Mouse (Mus musculus): Measurements from ENCODE around the gene Nln. TPM values are rescaled to one million over a fixed set of nuclear protein-coding genes. Genes with fewer than 3 reads are reported as not detected.

Nln gene
- total RNA-seq, 4 experiments from 2014 or later, result 27.7 to 31.6 (median 29.7) TPM

- no peak for DNase-seq (ENCODE audit: low spot score in 2 of 2)
Measured at GRCm38 (mm10) chr13:104097190-104097589, 12.2 kb downstream of the Nln start.

- no peak for DNase-seq (ENCODE audit: low spot score in 2 of 2)
Measured at GRCm38 (mm10) chr13:104095955-104096354, 13.5 kb downstream of the Nln start.

GRCm38 (mm10) chr13:104094531-104095385 lies 14.7 kb downstream of the Nln start:
- no peak for DNase-seq (ENCODE audit: low spot score in 2 of 2)

- DNase-seq (ENCODE audit: low spot score in 2 of 2), result no peak
Measured at GRCm38 (mm10) chr13:104091734-104092133, 17.7 kb downstream of the Nln start.

- no peak for DNase-seq (ENCODE audit: low spot score in 2 of 2)
Measured at GRCm38 (mm10) chr13:104089387-104089786, 20.0 kb downstream of the Nln start.

- DNase-seq (ENCODE audit: low spot score in 2 of 2), result no peak
Measured at GRCm38 (mm10) chr13:104084600-104084999, 24.8 kb downstream of the Nln start.

GRCm38 (mm10) chr13:104082504-104082903 lies 26.9 kb downstream of the Nln start:
- DNase-seq (ENCODE audit: low spot score in 2 of 2), result no peak

GRCm38 (mm10) chr13:104076993-104077392 lies 32.4 kb downstream of the Nln start:
- no peak for DNase-seq (ENCODE audit: low spot score in 2 of 2)

- no peak for DNase-seq (ENCODE audit: low spot score in 2 of 2)
Measured at GRCm38 (mm10) chr13:104074731-104075130, 34.7 kb downstream of the Nln start.

- DNase-seq (ENCODE audit: low spot score in 2 of 2), result no peak
Measured at GRCm38 (mm10) chr13:104074230-104074629, 35.2 kb downstream of the Nln start.

GRCm38 (mm10) chr13:104072351-104072750 lies 37.1 kb downstream of the Nln start:
- DNase-seq (ENCODE audit: low spot score in 2 of 2), result peak in 1 of 2 experiments; percentile 49

- no peak for DNase-seq (ENCODE audit: low spot score in 2 of 2)
Measured at GRCm38 (mm10) chr13:104070703-104071102, 38.7 kb downstream of the Nln start.

GRCm38 (mm10) chr13:104069216-104069615 lies 40.2 kb downstream of the Nln start:
- no peak for DNase-seq (ENCODE audit: low spot score in 2 of 2)

- no peak for DNase-seq (ENCODE audit: low spot score in 2 of 2)
Measured at GRCm38 (mm10) chr13:104065649-104066347, 43.6 kb downstream of the Nln start.

GRCm38 (mm10) chr13:104063061-104063460 lies 46.4 kb downstream of the Nln start:
- DNase-seq (ENCODE audit: low spot score in 2 of 2), result no peak

- no peak for DNase-seq (ENCODE audit: low spot score in 2 of 2)
Measured at GRCm38 (mm10) chr13:104061975-104062750, 47.3 kb downstream of the Nln start.

GRCm38 (mm10) chr13:104060231-104060630 lies 49.2 kb downstream of the Nln start:
- DNase-seq (ENCODE audit: low spot score in 2 of 2), result no peak

- DNase-seq (ENCODE audit: low spot score in 2 of 2), result no peak
Measured at GRCm38 (mm10) chr13:104059536-104059935, 49.9 kb downstream of the Nln start.

- no peak for DNase-seq (ENCODE audit: low spot score in 2 of 2)
Measured at GRCm38 (mm10) chr13:104058761-104059160, 50.7 kb downstream of the Nln start.

GRCm38 (mm10) chr13:104052271-104052753 lies 57.1 kb downstream of the Nln start:
- no peak for DNase-seq (ENCODE audit: low spot score in 2 of 2)

GRCm38 (mm10) chr13:104048835-104049234 lies 60.6 kb downstream of the Nln start:
- no peak for DNase-seq (ENCODE audit: low spot score in 2 of 2)

GRCm38 (mm10) chr13:104045108-104045507 lies 64.3 kb downstream of the Nln start:
- no peak for DNase-seq (ENCODE audit: low spot score in 2 of 2)

Data from left cerebral cortex, adult 8-10 months (tissue).